Mouse (Mus musculus): ENCODE data around the gene Nudt13. TPM values are rescaled to one million over a fixed set of nuclear protein-coding genes. Genes with fewer than 3 reads are reported as not detected.

Gene Nudt13
- total and polyA plus RNA-seq, 3 experiments: 10.9 to 14.8 (median 11.4) TPM

DNA sequence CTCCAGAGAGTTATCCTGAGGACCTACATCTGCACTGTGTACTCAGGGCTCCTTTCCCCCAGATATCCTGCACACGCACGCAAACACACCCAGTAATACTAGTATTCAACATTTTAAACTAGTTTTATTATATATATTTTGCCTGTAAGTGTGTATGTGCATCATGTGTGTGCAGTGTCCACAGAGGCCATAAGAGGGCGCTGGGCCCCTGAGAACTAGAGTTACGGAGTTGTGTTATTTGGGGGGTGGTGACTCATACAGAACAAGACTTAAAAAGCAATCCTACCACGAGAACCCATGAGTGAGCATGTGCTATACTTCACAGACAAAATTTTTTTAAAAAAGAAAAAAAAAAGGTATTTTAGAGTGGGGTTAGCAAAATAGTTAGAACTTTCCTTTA, 44.9 kb downstream of the Nudt13 start:
- peaks cover 39 to 83% of the 10 kb centered on the region in 2 experiments for H3K36me3 ChIP-seq (replicated peaks in 1 of 2; ENCODE audit: control insufficient read depth in 1 of 2, insufficient read depth in 1 of 2, low read length in 1 of 2)
- H3K4me1 ChIP-seq (ENCODE audit: control insufficient read depth in 1 of 2, insufficient read depth in 2 of 2): peaks cover 3 to 10% of the 10 kb centered on the region in 2 experiments; a peak in 2 of 4 replicates
- no peak overlapping the region for H3K27ac ChIP-seq (ENCODE audit: insufficient read depth, low read depth)
- in situ Hi-C loops (cut with MboI; ENCODE audit: low pct_ligation_motif_present, low pct_unique_long_range_greater_than_20kb, low sequenced_read_pairs) (no loop called here), dilution Hi-C loops (cut with MboI; ENCODE audit: extremely low pct_ligation_motif_present, extremely low pct_unique_long_range_greater_than_20kb, low sequenced_read_pairs) (no loop called here)
- DNase-seq (ENCODE audit: extremely low read depth): no peak
- peaks cover 6% of the 10 kb centered on the region; the same call in 1 of the 2 replicates for H3K79me2 ChIP-seq (replicated peaks; ENCODE audit: control insufficient read depth, extremely low read depth, insufficient read depth, poor library complexity, severe bottlenecking)
- H3K4me2 ChIP-seq (ENCODE audit: insufficient read depth, low read depth, poor library complexity, severe bottlenecking): no peak overlapping the region
- H3K4me3 ChIP-seq (replicated peaks in 1 of 3; ENCODE audit: low read depth in 2 of 3, low read length in 2 of 3, poor library complexity in 1 of 3): no peak overlapping the region
- H3K9me3 ChIP-seq (replicated peaks; ENCODE audit: low read length): no peaks in the 10 kb centered on the region
- TF ChIP-seq ZC3H11A (IDR thresholded peaks at IDR 0.05; ENCODE audit: low read depth, low read length): no peak
- 0 out of 4 replicates have a peak, but pooled peaks of 1 of the 2 experiments have one; percentile 23 for TF ChIP-seq CTCF (conservative IDR thresholded peaks at IDR 0.05 in 1 of 2, IDR thresholded peaks at IDR 0.05 in 1 of 2; ENCODE audit: low read depth in 2 of 2, low read length in 2 of 2)
- no peaks in the 10 kb centered on the region for H3K27me3 ChIP-seq (replicated peaks)
- H3K9ac ChIP-seq (ENCODE audit: insufficient read depth, low read depth): no peak overlapping the region

DNA sequence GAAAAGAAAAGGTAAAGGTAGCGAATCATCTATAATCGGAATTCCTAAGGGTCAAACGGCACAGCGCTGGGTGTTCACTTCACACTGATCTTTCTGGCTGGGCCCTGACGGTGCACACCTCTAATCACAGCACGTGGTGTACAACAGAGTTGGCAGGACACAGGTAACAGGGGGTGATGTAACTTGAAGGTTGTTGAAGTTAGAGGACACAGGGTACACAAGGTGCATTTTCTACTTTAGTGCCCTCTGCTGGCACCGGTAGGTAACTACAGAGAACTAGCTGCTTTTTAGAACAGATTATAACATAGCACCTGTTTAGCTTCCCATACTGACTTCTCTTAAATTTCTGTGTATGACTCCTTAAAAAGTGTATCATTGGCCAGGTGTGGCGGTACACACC, 45.7 kb downstream of the Nudt13 start:
- peaks cover 3 to 11% of the 10 kb centered on the region in 2 experiments; a peak in 2 of 4 replicates for H3K4me1 ChIP-seq (ENCODE audit: control insufficient read depth in 1 of 2, insufficient read depth in 2 of 2)
- H3K9me3 ChIP-seq (replicated peaks; ENCODE audit: low read length): no peaks in the 10 kb centered on the region
- peak; percentile 67 for DNase-seq (ENCODE audit: extremely low read depth)
- H3K27ac ChIP-seq (ENCODE audit: insufficient read depth, low read depth): no peak overlapping the region
- peak; percentile 50 to 58 for TF ChIP-seq CTCF (conservative IDR thresholded peaks at IDR 0.05 in 1 of 2, IDR thresholded peaks at IDR 0.05 in 1 of 2; ENCODE audit: low read depth in 2 of 2, low read length in 2 of 2)
- no peak for TF ChIP-seq GABPA (IDR thresholded peaks at IDR 0.05; ENCODE audit: insufficient replicate concordance, low read depth, low read length)
- no peak overlapping the region for H3K4me2 ChIP-seq (ENCODE audit: insufficient read depth, low read depth, poor library complexity, severe bottlenecking)
- no peak overlapping the region for H3K9ac ChIP-seq (ENCODE audit: insufficient read depth, low read depth)
- H3K4me3 ChIP-seq (replicated peaks in 1 of 3; ENCODE audit: low read depth in 2 of 3, low read length in 2 of 3, poor library complexity in 1 of 3): no peak overlapping the region
- H3K79me2 ChIP-seq (replicated peaks; ENCODE audit: control insufficient read depth, extremely low read depth, insufficient read depth, poor library complexity, severe bottlenecking): peaks cover 13% of the 10 kb centered on the region; the same call in 1 of the 2 replicates
- in situ Hi-C loops (cut with MboI; ENCODE audit: low pct_ligation_motif_present, low pct_unique_long_range_greater_than_20kb, low sequenced_read_pairs) (no loop called here), dilution Hi-C loops (cut with MboI; ENCODE audit: extremely low pct_ligation_motif_present, extremely low pct_unique_long_range_greater_than_20kb, low sequenced_read_pairs) (no loop called here)
- H3K36me3 ChIP-seq (replicated peaks in 1 of 2; ENCODE audit: control insufficient read depth in 1 of 2, insufficient read depth in 1 of 2, low read length in 1 of 2): peaks cover 43 to 85% of the 10 kb centered on the region in 2 experiments
- H3K27me3 ChIP-seq (replicated peaks): no peaks in the 10 kb centered on the region

DNA sequence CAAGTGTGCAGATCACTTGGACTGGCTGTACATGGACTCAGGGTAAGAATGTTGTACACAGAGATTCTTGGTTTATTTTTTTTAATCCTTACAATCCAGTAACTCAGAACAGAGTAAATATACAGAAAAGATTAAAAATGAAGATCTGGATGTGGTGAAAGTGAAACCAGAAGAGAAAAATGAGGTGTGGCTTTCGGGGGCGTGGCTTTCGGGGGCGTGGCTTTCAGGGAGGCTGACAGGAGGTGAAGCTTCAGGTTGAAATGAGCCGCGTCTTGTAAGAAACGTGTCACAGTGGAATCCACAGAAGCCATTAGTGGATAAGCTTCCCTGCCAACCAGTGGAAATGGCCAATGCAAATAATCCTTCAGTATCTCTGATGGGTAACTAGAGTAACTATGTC, 46.4 kb downstream of the Nudt13 start:
- Histone ChIP-seq H3K4me3 (replicated peaks in 1 of 3; ENCODE audit: low read depth in 2 of 3, low read length in 2 of 3, poor library complexity in 1 of 3) (peak overlapping the region in 2 of 3 experiments; percentile 22 to 47), H3K36me3 (replicated peaks in 1 of 2; ENCODE audit: control insufficient read depth in 1 of 2, insufficient read depth in 1 of 2, low read length in 1 of 2) (peaks cover 40 to 85% of the 10 kb centered on the region in 2 experiments), H3K9me3 (replicated peaks; ENCODE audit: low read length) (no peaks in the 10 kb centered on the region), H3K4me2 (ENCODE audit: insufficient read depth, low read depth, poor library complexity, severe bottlenecking) (no peak overlapping the region; the same call in 1 of the 2 replicates), H3K4me1 (ENCODE audit: control insufficient read depth in 1 of 2, insufficient read depth in 2 of 2) (peaks cover 3 to 18% of the 10 kb centered on the region in 2 experiments; a peak in 3 of 4 replicates), H3K79me2 (replicated peaks; ENCODE audit: control insufficient read depth, extremely low read depth, insufficient read depth, poor library complexity, severe bottlenecking) (peaks cover 16% of the 10 kb centered on the region), H3K27me3 (replicated peaks) (no peaks in the 10 kb centered on the region), H3K9ac (ENCODE audit: insufficient read depth, low read depth) (no peak overlapping the region; the same call in 1 of the 2 replicates), H3K27ac (ENCODE audit: insufficient read depth, low read depth) (no peak overlapping the region)
- no peak for TF ChIP-seq MAZ (IDR thresholded peaks at IDR 0.05; ENCODE audit: low read depth, low read length)
- TF ChIP-seq BHLHE40 (IDR thresholded peaks at IDR 0.05; ENCODE audit: low read depth, low read length): no peak
- TF ChIP-seq IRF4 (IDR thresholded peaks at IDR 0.05; ENCODE audit: low read depth, low read length): 0 out of 2 replicates have a peak, but pooled peaks have one; percentile 16
- TF ChIP-seq SIN3A (IDR thresholded peaks at IDR 0.05; ENCODE audit: low read length): 0 out of 2 replicates have a peak, but pooled peaks have one; percentile 28
- no peak for TF ChIP-seq CHD2 (IDR thresholded peaks at IDR 0.05; ENCODE audit: low read length)
- TF ChIP-seq TBP (conservative IDR thresholded peaks at IDR 0.05; ENCODE audit: low read depth, low read length): no peak
- TF ChIP-seq CHD1 (IDR thresholded peaks at IDR 0.05; ENCODE audit: low read depth, low read length): no peak
- peak; percentile 71 for DNase-seq (ENCODE audit: extremely low read depth)
- dilution Hi-C loops (cut with MboI; ENCODE audit: extremely low pct_ligation_motif_present, extremely low pct_unique_long_range_greater_than_20kb, low sequenced_read_pairs): no loop called here
- in situ Hi-C loops (cut with MboI; ENCODE audit: low pct_ligation_motif_present, low pct_unique_long_range_greater_than_20kb, low sequenced_read_pairs): no loop called here

All from CH12.LX (cell line).